Mouse (Mus musculus) forebrain, embryonic 12.5 days (tissue): ENCODE data around the gene C2cd4b. TPM values are rescaled to one million over a fixed set of nuclear protein-coding genes. Genes with fewer than 3 reads are reported as not detected.

ENCODE experiments used
- microRNA-seq: library from miRNA; unstranded; fragments of <30 nt; microRNA quantifications from one replicate; pipeline ENCODE4, GENCODE M21; 2017
- polyA plus RNA-seq: library from polyadenylated mRNA; unstranded; fragments of >200 nt; fragmentation: Nextera tagmentation; extraction: Ambion mirVana; gene quantifications from 2 replicates; pipeline ENCODE4 v1.2.1, GENCODE M21; 2016

C2cd4b gene
- polyA plus RNA-seq, 1 experiment from 2014 or later: 0.22 TPM

Small RNA genes within 50 kb of the gene (microRNA-seq; reads per million reads assigned to microRNA genes)
- not detected for gene Mir7241
- gene Mir7242: not detected

Other genes with a start within 250 kb of the C2cd4b start
- gene Tln2, start 199.7 kb upstream of the C2cd4b start, polyA plus RNA-seq: 17.3 and 17.5 TPM in 2 replicates
- gene C2cd4a, start 72.9 kb downstream of the C2cd4b start, polyA plus RNA-seq: not detected in 2 replicates
- 7.4 and 8.8 TPM in 2 replicates for gene Vps13c, start 81.0 kb downstream of the C2cd4b start, polyA plus RNA-seq